ENCODE assay signal across 11 mouse cellular contexts in the genomic region with DNA sequence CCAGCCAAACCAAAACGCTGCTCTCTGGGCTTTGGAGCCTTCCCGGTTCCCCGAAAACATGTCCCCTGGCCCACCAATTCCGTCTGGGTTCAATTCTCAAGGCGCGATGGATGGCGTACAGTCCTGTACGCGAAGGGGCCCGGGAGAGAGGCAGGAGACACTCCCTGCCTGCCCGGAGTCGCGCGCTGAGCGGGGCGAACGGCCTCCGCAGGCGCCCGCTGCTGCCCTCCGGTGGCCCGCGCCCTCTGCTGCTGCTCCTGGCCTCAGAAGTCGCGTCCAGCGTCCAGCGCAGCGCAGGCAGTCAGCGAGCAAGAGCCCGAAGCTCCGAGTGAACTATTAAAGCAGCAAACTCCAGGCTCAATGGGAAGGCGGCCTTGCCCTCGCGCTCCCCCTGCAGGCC. TPM values are rescaled to one million over a fixed set of nuclear protein-coding genes. Genes with fewer than 3 reads are reported as not detected.
DNase-seq lines count a peak whose midpoint lies in the region; ATAC-seq and TF ChIP-seq lines count a peak whose summit lies in the region.
"Not testable (repeated sequence)": the region's sequence is repeated elsewhere in the genome, so short reads cannot be mapped to it uniquely, and the experiment has no call there.
"Had no signal": no experiment of that assay in that cellular context is flagged by ENCODE, and none has a peak within 500 bp of the region (broad histone marks: within the 10 kb centered on the region; RNA-seq: fewer than 3 reads in every experiment).

No protein-coding gene starts in this region.

- H3K4me2 ChIP-seq in limb, embryonic 12.5 days = peak overlapping the region; percentile 36; the same call in 1 of the 2 replicates

- H3K4me1 ChIP-seq in embryonic facial prominence, embryonic 10.5 days; limb, embryonic 12.5 days (replicated peaks); olfactory bulb, adult 2 months (ENCODE audit: control insufficient read depth, insufficient read depth, low read length): not testable (repeated sequence)

- peak; percentile 30 for TF ChIP-seq CTCF in gastrocnemius, adult 2 months (IDR thresholded peaks at IDR 0.05)
- TF ChIP-seq CTCF in olfactory bulb, adult 2 months (IDR thresholded peaks at IDR 0.05; ENCODE audit: insufficient read depth, low read depth, low read length) = not testable (repeated sequence)

- intact Hi-C loops in gastrocnemius, adult 2 months (cut with DNase I) = not testable (repeated sequence)
- intact Hi-C loops in heart, postnatal 10 days (cut with DNase I) = loop anchor here (5.0 kb wide), 1 partner anchor 322 kb away; no protein-coding TSS in a partner anchor

- not testable (repeated sequence) for H3K9me3 ChIP-seq in embryonic facial prominence, embryonic 10.5 days; limb, embryonic 12.5 days

- not testable (repeated sequence) for H3K9ac ChIP-seq in limb, embryonic 12.5 days (replicated peaks)

- H3K4me3 ChIP-seq in embryonic facial prominence, embryonic 10.5 days = peak overlapping the region; percentile 43; the same call in 1 of the 2 replicates
- H3K4me3 ChIP-seq in gastrocnemius, adult 2 months = 0 out of 2 replicates have a peak overlapping the region, but pooled peaks have one; percentile 46
- H3K4me3 ChIP-seq in limb, embryonic 12.5 days (replicated peaks) = 0 out of 2 replicates have a peak overlapping the region, but pooled peaks have one; percentile 26
- H3K4me3 ChIP-seq in olfactory bulb, adult 2 months (ENCODE audit: insufficient read depth, low read depth, low read length) = peak overlapping the region; percentile 39

- H3K36me3 ChIP-seq in embryonic facial prominence, embryonic 10.5 days (replicated peaks); limb, embryonic 12.5 days: not testable (repeated sequence)

- TF ChIP-seq POLR2A in olfactory bulb, adult 2 months (IDR thresholded peaks at IDR 0.05; ENCODE audit: insufficient read depth, low read depth, low read length) = not testable (repeated sequence)

- ATAC-seq in limb, embryonic 12.5 days (ENCODE audit: insufficient number of reproducible peaks, insufficient read depth, low FRiP score, low TSS enrichment, low read depth) = not testable (repeated sequence)

- not testable (repeated sequence) for H3K27ac ChIP-seq in embryonic facial prominence, embryonic 10.5 days (replicated peaks); gastrocnemius, adult 2 months; limb, embryonic 12.5 days; olfactory bulb, adult 2 months (ENCODE audit: insufficient read depth, low read depth, low read length)

- WGBS in embryonic facial prominence, embryonic 10.5 days = 0% methylated on average over 21 of the region's 34 CpGs
- 0% methylated on average over 8 of the region's 34 CpGs for WGBS in limb, embryonic 12.5 days
- 0% methylated on average over 16 of the region's 34 CpGs for WGBS in olfactory bulb, adult 2 months

- DNase-seq in adrenal gland, adult 18-20 months (ENCODE audit: low spot score in 2 of 2) = peak; percentile 19 to 30
- not testable (repeated sequence) for DNase-seq in embryonic facial prominence, embryonic 10.5 days (ENCODE audit: low spot score)
- peak; percentile 60 for DNase-seq in gastrocnemius, adult 2 months
- peak; percentile 36 to 41 for DNase-seq in heart, postnatal 10 days
- peak; percentile 24 for DNase-seq in kidney, adult 18-20 months
- peak; percentile 39 for DNase-seq in lung, postnatal 10 days

- peaks cover 14% of the 10 kb centered on the region for H3K27me3 ChIP-seq in embryonic facial prominence, embryonic 10.5 days (replicated peaks; ENCODE audit: low read depth, poor library complexity, severe bottlenecking)
- H3K27me3 ChIP-seq in limb, embryonic 12.5 days = not testable (repeated sequence)

RNA-seq across cellular contexts. Expression of a gene that starts 0.4 kb away (rescaled TPM):
- not detected for total RNA-seq in adrenal gland, adult 18-20 months (2021)
- polyA plus RNA-seq in embryonic facial prominence, embryonic 10.5 days (2016; fragmentation: Nextera tagmentation; extraction: Ambion mirVana) = not detected in 2 replicates
- total RNA-seq in gastrocnemius, adult 2 months (2021) = not detected
- not detected for total RNA-seq in heart, postnatal 10 days (2021)
- polyA plus RNA-seq in limb, embryonic 12.5 days (2016; fragmentation: Nextera tagmentation; extraction: Ambion mirVana) = 0.08 and 0.22 TPM in 2 replicates
- not detected in 2 replicates for polyA plus RNA-seq in olfactory bulb, adult 2 months (2012; ENCODE audit: insufficient read depth, insufficient read length, low replicate concordance, missing spikeins)
- total RNA-seq: left cerebral cortex, adult 18-20 months had no signal
- polyA plus RNA-seq: cortical plate, adult 2 months; neural tube, embryonic 11.5 days had no signal

RNA-seq across cellular contexts. Expression of a gene that starts 2.7 kb away (rescaled TPM):
- not detected for total RNA-seq in adrenal gland, adult 18-20 months (2021)
- not detected in 2 replicates for polyA plus RNA-seq in embryonic facial prominence, embryonic 10.5 days (2016; fragmentation: Nextera tagmentation; extraction: Ambion mirVana)
- not detected for total RNA-seq in gastrocnemius, adult 2 months (2021)
- total RNA-seq in heart, postnatal 10 days (2021) = not detected
- polyA plus RNA-seq in limb, embryonic 12.5 days (2016; fragmentation: Nextera tagmentation; extraction: Ambion mirVana) = not detected in 2 replicates
- not detected in 2 replicates for polyA plus RNA-seq in olfactory bulb, adult 2 months (2012; ENCODE audit: insufficient read depth, insufficient read length, low replicate concordance, missing spikeins)
- total RNA-seq: left cerebral cortex, adult 18-20 months had no signal
- polyA plus RNA-seq: cortical plate, adult 2 months; neural tube, embryonic 11.5 days had no signal

RNA-seq across cellular contexts. Expression of a gene that starts 6.3 kb away (rescaled TPM):
- total RNA-seq in adrenal gland, adult 18-20 months (2021) = not detected
- polyA plus RNA-seq in embryonic facial prominence, embryonic 10.5 days (2016; fragmentation: Nextera tagmentation; extraction: Ambion mirVana) = 0.28 and 0.35 TPM in 2 replicates
- total RNA-seq in gastrocnemius, adult 2 months (2021) = not detected
- under 1 TPM; 0.31 to 0.40 TPM for total RNA-seq in heart, postnatal 10 days (2021)
- 0.18 and 0.88 TPM in 2 replicates for polyA plus RNA-seq in limb, embryonic 12.5 days (2016; fragmentation: Nextera tagmentation; extraction: Ambion mirVana)
- polyA plus RNA-seq in olfactory bulb, adult 2 months (2012; ENCODE audit: insufficient read depth, insufficient read length, low replicate concordance, missing spikeins) = not detected in 2 replicates
- total RNA-seq: left cerebral cortex, adult 18-20 months had no signal
- polyA plus RNA-seq: cortical plate, adult 2 months; neural tube, embryonic 11.5 days had no signal

RNA-seq across cellular contexts. Expression of a gene that starts 8.6 kb away (rescaled TPM):
- not detected for total RNA-seq in adrenal gland, adult 18-20 months (2021)
- not detected in 2 replicates for polyA plus RNA-seq in embryonic facial prominence, embryonic 10.5 days (2016; fragmentation: Nextera tagmentation; extraction: Ambion mirVana)
- total RNA-seq in gastrocnemius, adult 2 months (2021) = not detected
- not detected for total RNA-seq in heart, postnatal 10 days (2021)
- not detected in 2 replicates for polyA plus RNA-seq in limb, embryonic 12.5 days (2016; fragmentation: Nextera tagmentation; extraction: Ambion mirVana)
- not detected in 2 replicates for polyA plus RNA-seq in olfactory bulb, adult 2 months (2012; ENCODE audit: insufficient read depth, insufficient read length, low replicate concordance, missing spikeins)
- total RNA-seq: left cerebral cortex, adult 18-20 months had no signal
- polyA plus RNA-seq: cortical plate, adult 2 months; neural tube, embryonic 11.5 days had no signal

RNA-seq across cellular contexts. Expression of a gene that starts 10.3 kb away (rescaled TPM):
- not detected for total RNA-seq in adrenal gland, adult 18-20 months (2021)
- not detected in 2 replicates for polyA plus RNA-seq in embryonic facial prominence, embryonic 10.5 days (2016; fragmentation: Nextera tagmentation; extraction: Ambion mirVana)
- not detected for total RNA-seq in gastrocnemius, adult 2 months (2021)
- total RNA-seq in heart, postnatal 10 days (2021) = not detected
- not detected in 2 replicates for polyA plus RNA-seq in limb, embryonic 12.5 days (2016; fragmentation: Nextera tagmentation; extraction: Ambion mirVana)
- polyA plus RNA-seq in olfactory bulb, adult 2 months (2012; ENCODE audit: insufficient read depth, insufficient read length, low replicate concordance, missing spikeins) = not detected in 2 replicates
- total RNA-seq: left cerebral cortex, adult 18-20 months had no signal
- polyA plus RNA-seq: cortical plate, adult 2 months; neural tube, embryonic 11.5 days had no signal
